ENCODE assay signal across 10 mouse cellular contexts in genomic region chr2:26594022-26594346, GRCm38 (mm10). TPM values are rescaled to one million over a fixed set of nuclear protein-coding genes. Genes with fewer than 3 reads are reported as not detected.
DNase-seq lines count a peak whose midpoint lies in the region; ATAC-seq and TF ChIP-seq lines count a peak whose summit lies in the region.
"Had no signal": no experiment of that assay in that cellular context is flagged by ENCODE, and none has a peak within 500 bp of the region (broad histone marks: within the 10 kb centered on the region; RNA-seq: fewer than 3 reads in every experiment).

No protein-coding gene starts in this region.

- no peak overlapping the region for H3K4me3 ChIP-seq in layer of hippocampus, adult 2 months
- H3K4me3 ChIP-seq in MEL (ENCODE audit: control insufficient read depth in 1 of 2, insufficient read depth in 1 of 2, low read depth in 2 of 2, low read length in 2 of 2) = no peak overlapping the region
- H3K4me3 ChIP-seq in kidney, embryonic 14.5 days (ENCODE audit: low read length) = no peak overlapping the region
- H3K4me3 ChIP-seq: embryonic facial prominence, embryonic 15.5 days; megakaryocyte, embryonic 14.5 days had no signal

- 69% methylated on average over 9 of the region's 9 CpGs for WGBS in kidney, embryonic 14.5 days

- H3K27me3 ChIP-seq in MEL (ENCODE audit: control insufficient read depth in 1 of 2, insufficient read depth in 2 of 2, low read length in 2 of 2) = no peaks in the 10 kb centered on the region
- H3K27me3 ChIP-seq in kidney, embryonic 14.5 days (ENCODE audit: control insufficient read depth, insufficient read depth, low read length) = no peaks in the 10 kb centered on the region
- H3K27me3 ChIP-seq: embryonic facial prominence, embryonic 15.5 days had no signal

- TF ChIP-seq CTCF in layer of hippocampus, adult 2 months (conservative IDR thresholded peaks at IDR 0.05) = peak; percentile 74
- peak; percentile 39 to 64 (median 54) for TF ChIP-seq CTCF in MEL (IDR thresholded peaks at IDR 0.05 in 2 of 3, conservative IDR thresholded peaks at IDR 0.05 in 1 of 3; ENCODE audit: control insufficient read depth in 1 of 3, insufficient read depth in 1 of 3, low read depth in 2 of 3, low read length in 3 of 3, poor library complexity in 1 of 3, severe bottlenecking in 1 of 3)

- H3K4me2 ChIP-seq in kidney, embryonic 14.5 days (replicated peaks; ENCODE audit: low read depth, low read length) = no peak overlapping the region
- H3K4me2 ChIP-seq: embryonic facial prominence, embryonic 15.5 days had no signal

- no peak overlapping the region for H3K9ac ChIP-seq in MEL (ENCODE audit: control insufficient read depth, low read depth, low read length, poor library complexity, severe bottlenecking)
- H3K9ac ChIP-seq in kidney, embryonic 14.5 days (ENCODE audit: low read depth, low read length) = no peak overlapping the region
- H3K9ac ChIP-seq: embryonic facial prominence, embryonic 15.5 days had no signal

- TF ChIP-seq EP300 in MEL (IDR thresholded peaks at IDR 0.05; ENCODE audit: low read depth in 1 of 2, low read length in 2 of 2) = no peak

- H3K79me2 ChIP-seq in MEL (ENCODE audit: control insufficient read depth, insufficient read depth, low read length, poor library complexity) = no peaks in the 10 kb centered on the region

- no peak overlapping the region for H3K27ac ChIP-seq in layer of hippocampus, adult 2 months
- H3K27ac ChIP-seq in MEL (ENCODE audit: control insufficient read depth, low read depth, low read length) = no peak overlapping the region
- no peak overlapping the region for H3K27ac ChIP-seq in kidney, embryonic 14.5 days (ENCODE audit: low read depth, low read length)
- H3K27ac ChIP-seq: embryonic facial prominence, embryonic 15.5 days had no signal

- no peaks in the 10 kb centered on the region for H3K4me1 ChIP-seq in MEL (ENCODE audit: control insufficient read depth in 1 of 2, insufficient read depth in 2 of 2, low read length in 2 of 2)
- H3K4me1 ChIP-seq in kidney, embryonic 14.5 days (ENCODE audit: control insufficient read depth, insufficient read depth, low read length) = peaks cover under 1% of the 10 kb centered on the region; the same call in 1 of the 2 replicates

- no peak for TF ChIP-seq POLR2A in MEL (IDR thresholded peaks at IDR 0.05; ENCODE audit: control insufficient read depth in 1 of 2, insufficient read depth in 1 of 2, low read depth in 1 of 2, low read length in 2 of 2, poor library complexity in 1 of 2)

- peak in 1 of 2 experiments; percentile 35 for DNase-seq in layer of hippocampus, adult 2 months (ENCODE audit: low spot score in 2 of 2)
- DNase-seq in layer of hippocampus, adult 9-10 months (ENCODE audit: low spot score) = no peak
- DNase-seq in MEL (ENCODE audit: low read depth, low spot score) = peak; percentile 80
- peak; percentile 30 for DNase-seq in embryo, embryonic 11.5 days (ENCODE audit: low read depth, low spot score)
- DNase-seq in lung, postnatal 4 days = peak; percentile 70 to 80
- peak; percentile 70 for DNase-seq in yolk sac, embryonic 10.5 days (ENCODE audit: low spot score)
- DNase-seq in ovary, adult 18-20 months (ENCODE audit: low spot score) = no peak

- no peaks in the 10 kb centered on the region for H3K36me3 ChIP-seq in MEL (ENCODE audit: control insufficient read depth in 1 of 2, insufficient read depth in 2 of 2, low read length in 2 of 2)
- H3K36me3 ChIP-seq in kidney, embryonic 14.5 days (ENCODE audit: control insufficient read depth, insufficient read depth, low read length) = peaks cover 36% of the 10 kb centered on the region

- peak; percentile 41 for TF ChIP-seq RAD21 in MEL (IDR thresholded peaks at IDR 0.05; ENCODE audit: low read depth, low read length)

- ATAC-seq in kidney, embryonic 14.5 days (ENCODE audit: low FRiP score, low TSS enrichment) = peak; percentile 38; the same call in 1 of the 2 replicates

- no peaks in the 10 kb centered on the region for H3K9me3 ChIP-seq in MEL (replicated peaks; ENCODE audit: insufficient read depth, low read length)
- H3K9me3 ChIP-seq in kidney, embryonic 14.5 days (ENCODE audit: control insufficient read depth, low read length) = no peaks in the 10 kb centered on the region
- H3K9me3 ChIP-seq: embryonic facial prominence, embryonic 15.5 days; megakaryocyte, embryonic 14.5 days had no signal

TF ChIP-seq in MEL, 35 proteins besides CTCF, POLR2A, EP300 and RAD21:
- TF ChIP-seq SMC3 (IDR thresholded peaks at IDR 0.05; ENCODE audit: low read depth, low read length) (peak; percentile 41), ZMIZ1 (IDR thresholded peaks at IDR 0.05; ENCODE audit: low read depth, low read length) (no peak), ETS1 (IDR thresholded peaks at IDR 0.05; ENCODE audit: low read depth, low read length) (no peak), GATA1 (IDR thresholded peaks at IDR 0.05; ENCODE audit: low read depth, low read length) (no peak), TBP (IDR thresholded peaks at IDR 0.05; ENCODE audit: low read depth, low read length) (0 out of 2 replicates have a peak, but pooled peaks have one; percentile 28)

RNA-seq across cellular contexts. Expression of gene Gm20532, which starts 7.5 kb away (rescaled TPM):
- not detected for total RNA-seq in layer of hippocampus, adult 2 months (2021)
- total RNA-seq in MEL (2012; rRNA removed) = 0.15 TPM in 1 of 2 replicates, not detected in the other
- not detected for polyA plus RNA-seq in MEL (2012; ENCODE audit: insufficient read depth in 1 of 2, insufficient read length in 2 of 2, low read depth in 1 of 2, low replicate concordance in 2 of 2, missing spikeins in 1 of 2)
- not detected in 2 replicates for polyA plus RNA-seq in kidney, embryonic 14.5 days (2014; fragmentation: Nextera tagmentation; extraction: Ambion mirVana)
- polyA plus RNA-seq: embryonic facial prominence, embryonic 15.5 days had no signal

RNA-seq across cellular contexts. Expression of gene Agpat2, which starts 10.2 kb away (rescaled TPM):
- total RNA-seq in layer of hippocampus, adult 2 months (2021) = 1 to 10 TPM; 1.6 to 2.5 TPM
- total RNA-seq in MEL (2012; rRNA removed) = 21.0 and 22.3 TPM in 2 replicates
- 10 to 100 TPM in 1 of 2 experiments, not detected in 1; 42.4 TPM for polyA plus RNA-seq in MEL (2012; ENCODE audit: insufficient read depth in 1 of 2, insufficient read length in 2 of 2, low read depth in 1 of 2, low replicate concordance in 2 of 2, missing spikeins in 1 of 2)
- polyA plus RNA-seq in kidney, embryonic 14.5 days (2014; fragmentation: Nextera tagmentation; extraction: Ambion mirVana) = 30.0 and 41.4 TPM in 2 replicates

RNA-seq across cellular contexts. Expression of gene Egfl7, which starts 14.2 kb away (rescaled TPM):
- total RNA-seq in layer of hippocampus, adult 2 months (2021) = 10 to 100 TPM; 72.2 to 74.3 TPM
- 73.9 and 95.4 TPM in 2 replicates for total RNA-seq in MEL (2012; rRNA removed)
- polyA plus RNA-seq in MEL (2012; ENCODE audit: insufficient read depth in 1 of 2, insufficient read length in 2 of 2, low read depth in 1 of 2, low replicate concordance in 2 of 2, missing spikeins in 1 of 2) = 100 to 1,000 TPM in 1 of 2 experiments, not detected in 1; 125 TPM
- polyA plus RNA-seq in kidney, embryonic 14.5 days (2014; fragmentation: Nextera tagmentation; extraction: Ambion mirVana) = 172 and 194 TPM in 2 replicates

RNA-seq across cellular contexts. Expression of gene Fam69b, which starts 34.3 kb away (rescaled TPM):
- total RNA-seq in layer of hippocampus, adult 2 months (2021) = 10 to 100 TPM; 70.3 to 72.6 TPM
- total RNA-seq in MEL (2012; rRNA removed) = 0.33 and 0.42 TPM in 2 replicates
- polyA plus RNA-seq in MEL (2012; ENCODE audit: insufficient read depth in 1 of 2, insufficient read length in 2 of 2, low read depth in 1 of 2, low replicate concordance in 2 of 2, missing spikeins in 1 of 2) = under 1 TPM in 1 of 2 experiments, not detected in 1; 0.67 TPM
- polyA plus RNA-seq in kidney, embryonic 14.5 days (2014; fragmentation: Nextera tagmentation; extraction: Ambion mirVana) = 30.3 and 39.1 TPM in 2 replicates

Comparison
In these comparisons a context has a peak if more than half of its experiments do, and no peak if none do; other contexts are left out.
1. DNase-seq: peak in MEL (single experiment), embryo, embryonic 11.5 days (single experiment), lung, postnatal 4 days (2 of 2) and yolk sac, embryonic 10.5 days (single experiment); none in layer of hippocampus, adult 9-10 months (single experiment) and ovary, adult 18-20 months (single experiment).